Mouse (Mus musculus): Measurements from ENCODE around the gene Saa4. TPM values are rescaled to one million over a fixed set of nuclear protein-coding genes. Genes with fewer than 3 reads are reported as not detected.
"Not testable (repeated sequence)": the region's sequence is repeated elsewhere in the genome, so short reads cannot be mapped to it uniquely, and the experiment has no call there.

The Saa4 gene
- polyA plus RNA-seq, 1 experiment, result not detected

GRCm38 (mm10) chr7:46700521-46701025 is 31.8 kb downstream of the Saa4 start:
- H3K4me3 ChIP-seq (ENCODE audit: extremely low read depth, insufficient read depth, insufficient read length), result no peak overlapping the region
- H3K36me3 ChIP-seq (ENCODE audit: control insufficient read depth, insufficient read depth, low read length), result peaks cover 43% of the 10 kb centered on the region
- no peaks in the 10 kb centered on the region for H3K4me1 ChIP-seq (ENCODE audit: control insufficient read depth, insufficient read depth, insufficient read length)
- DNase-seq (ENCODE audit: low read depth in 1 of 2, low spot score in 2 of 2), result no peak
- no peak overlapping the region for H3K27ac ChIP-seq (ENCODE audit: insufficient read depth, low read length)
- 96% methylated on average over 6 of the region's 6 CpGs for WGBS
- TF ChIP-seq CTCF (IDR thresholded peaks at IDR 0.05; ENCODE audit: extremely low read depth, insufficient read depth, insufficient read length, insufficient replicate concordance) (no peak), POLR2A (IDR thresholded peaks at IDR 0.05; ENCODE audit: low read depth, low read length) (no peak)
- H3K27me3 ChIP-seq (ENCODE audit: control insufficient read depth, insufficient read depth, low read length), result no peaks in the 10 kb centered on the region

DNA sequence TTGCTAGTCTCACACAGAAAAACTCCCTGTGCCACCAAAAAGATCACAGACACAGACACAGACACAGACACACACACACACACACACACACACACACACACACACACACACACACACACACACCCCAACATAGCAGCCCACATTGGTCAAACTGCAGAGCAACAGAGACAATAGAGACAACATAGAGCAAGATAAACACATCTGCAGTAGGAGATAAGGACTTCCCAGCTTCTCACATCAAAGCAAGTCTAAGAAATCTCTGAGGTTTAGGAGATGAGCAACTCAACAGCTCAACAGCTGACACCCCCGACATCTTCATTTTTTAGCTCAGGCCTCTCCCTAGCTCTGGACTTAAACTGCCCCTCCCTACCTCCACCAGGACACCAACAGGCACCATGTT is 35.6 kb downstream of the Saa4 start:
- no peaks in the 10 kb centered on the region for H3K27me3 ChIP-seq (ENCODE audit: control insufficient read depth, insufficient read depth, low read length)
- no peak for DNase-seq (ENCODE audit: low read depth in 1 of 2, low spot score in 2 of 2)
- H3K4me3 ChIP-seq (ENCODE audit: extremely low read depth, insufficient read depth, insufficient read length), result no peak overlapping the region
- peaks cover 34% of the 10 kb centered on the region for H3K36me3 ChIP-seq (ENCODE audit: control insufficient read depth, insufficient read depth, low read length)
- TF ChIP-seq POLR2A (IDR thresholded peaks at IDR 0.05; ENCODE audit: low read depth, low read length) (no peak), CTCF (IDR thresholded peaks at IDR 0.05; ENCODE audit: extremely low read depth, insufficient read depth, insufficient read length, insufficient replicate concordance) (no peak)
- H3K27ac ChIP-seq (ENCODE audit: insufficient read depth, low read length), result no peak overlapping the region
- H3K4me1 ChIP-seq (ENCODE audit: control insufficient read depth, insufficient read depth, insufficient read length), result no peaks in the 10 kb centered on the region
- WGBS, result 64% methylated on average over 1 of the region's 1 CpGs

DNA sequence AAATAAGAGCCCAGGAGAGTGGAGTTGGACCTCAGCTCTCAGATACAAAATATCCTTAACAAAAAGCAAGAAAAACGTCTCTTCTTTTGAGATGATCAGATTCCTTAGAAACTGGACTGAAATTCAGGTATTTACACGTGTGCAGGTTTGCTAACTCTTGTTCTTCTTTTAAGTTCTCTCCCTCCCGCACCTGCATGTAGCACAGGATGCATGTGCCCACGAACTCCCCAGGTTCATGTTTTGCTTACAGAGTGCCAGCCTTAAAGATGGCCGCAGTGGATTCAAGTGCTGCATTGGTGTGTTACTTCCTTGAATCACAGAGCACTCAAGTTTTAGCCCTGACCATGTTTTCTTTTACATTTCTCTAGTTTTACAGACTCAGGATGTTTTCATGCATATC is 45.6 kb downstream of the Saa4 start:
- Histone ChIP-seq H3K4me3 (ENCODE audit: extremely low read depth, insufficient read depth, insufficient read length) (no peak overlapping the region), H3K27ac (ENCODE audit: insufficient read depth, low read length) (no peak overlapping the region), H3K36me3 (ENCODE audit: control insufficient read depth, insufficient read depth, low read length) (peaks cover 11% of the 10 kb centered on the region), H3K27me3 (ENCODE audit: control insufficient read depth, insufficient read depth, low read length) (no peaks in the 10 kb centered on the region), H3K4me1 (ENCODE audit: control insufficient read depth, insufficient read depth, insufficient read length) (peaks cover 5% of the 10 kb centered on the region; the same call in 1 of the 2 replicates)
- DNase-seq (ENCODE audit: low read depth in 1 of 2, low spot score in 2 of 2), result peak; percentile 5 to 39
- 52% methylated on average over 5 of the region's 5 CpGs for WGBS
- TF ChIP-seq POLR2A (IDR thresholded peaks at IDR 0.05; ENCODE audit: low read depth, low read length) (no peak), CTCF (IDR thresholded peaks at IDR 0.05; ENCODE audit: extremely low read depth, insufficient read depth, insufficient read length, insufficient replicate concordance) (no peak)

DNA sequence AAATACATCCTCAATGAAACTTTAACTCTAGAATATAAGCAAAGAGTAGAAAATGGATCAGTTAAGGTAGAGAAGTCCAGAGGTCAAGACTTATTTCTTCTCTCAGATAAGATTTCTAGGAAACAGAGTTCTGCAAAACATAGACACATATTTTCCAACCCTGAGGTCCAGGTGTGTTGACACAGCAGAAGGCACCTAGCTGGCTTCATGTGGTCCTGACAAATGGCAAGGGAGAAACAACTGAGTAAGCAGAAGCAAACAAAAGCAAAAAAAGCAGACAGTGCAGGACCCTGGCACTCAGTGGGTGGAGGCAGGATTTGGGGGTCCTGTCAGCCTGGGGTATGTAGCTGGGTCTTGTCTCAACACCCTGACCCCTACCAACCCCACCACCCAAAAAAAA is 51.7 kb downstream of the Saa4 start:
- no peak overlapping the region for H3K4me3 ChIP-seq (ENCODE audit: extremely low read depth, insufficient read depth, insufficient read length)
- H3K27ac ChIP-seq (ENCODE audit: insufficient read depth, low read length), result no peak overlapping the region
- no peaks in the 10 kb centered on the region; the same call in 1 of the 2 replicates for H3K4me1 ChIP-seq (ENCODE audit: control insufficient read depth, insufficient read depth, insufficient read length)
- no peak for TF ChIP-seq POLR2A (IDR thresholded peaks at IDR 0.05; ENCODE audit: low read depth, low read length)
- TF ChIP-seq CTCF (IDR thresholded peaks at IDR 0.05; ENCODE audit: extremely low read depth, insufficient read depth, insufficient read length, insufficient replicate concordance), result no peak
- no peaks in the 10 kb centered on the region for H3K36me3 ChIP-seq (ENCODE audit: control insufficient read depth, insufficient read depth, low read length)
- no peak for DNase-seq (ENCODE audit: low read depth in 1 of 2, low spot score in 2 of 2)
- no peaks in the 10 kb centered on the region for H3K27me3 ChIP-seq (ENCODE audit: control insufficient read depth, insufficient read depth, low read length)

- not testable (repeated sequence) for DNase-seq (ENCODE audit: low read depth in 1 of 2, low spot score in 2 of 2); H3K4me3 ChIP-seq (ENCODE audit: extremely low read depth, insufficient read depth, insufficient read length); H3K4me1 ChIP-seq (ENCODE audit: control insufficient read depth, insufficient read depth, insufficient read length); H3K36me3 ChIP-seq (ENCODE audit: control insufficient read depth, insufficient read depth, low read length); H3K27ac ChIP-seq (ENCODE audit: insufficient read depth, low read length); H3K27me3 ChIP-seq (ENCODE audit: control insufficient read depth, insufficient read depth, low read length)
- WGBS, result 64% methylated on average over 7 of the region's 7 CpGs
Measured at GRCm38 (mm10) chr7:46679044-46679443, 53.4 kb downstream of the Saa4 start.

- no peak for DNase-seq (ENCODE audit: low read depth in 1 of 2, low spot score in 2 of 2)
- H3K27ac ChIP-seq (ENCODE audit: insufficient read depth, low read length), result no peak overlapping the region
- TF ChIP-seq POLR2A (IDR thresholded peaks at IDR 0.05; ENCODE audit: low read depth, low read length) (no peak), CTCF (IDR thresholded peaks at IDR 0.05; ENCODE audit: extremely low read depth, insufficient read depth, insufficient read length, insufficient replicate concordance) (no peak)
- no peaks in the 10 kb centered on the region for H3K36me3 ChIP-seq (ENCODE audit: control insufficient read depth, insufficient read depth, low read length)
- H3K27me3 ChIP-seq (ENCODE audit: control insufficient read depth, insufficient read depth, low read length), result no peaks in the 10 kb centered on the region
- H3K4me1 ChIP-seq (ENCODE audit: control insufficient read depth, insufficient read depth, insufficient read length), result no peaks in the 10 kb centered on the region
- no peak overlapping the region for H3K4me3 ChIP-seq (ENCODE audit: extremely low read depth, insufficient read depth, insufficient read length)
- 41% methylated on average over 3 of the region's 3 CpGs for WGBS
Measured at GRCm38 (mm10) chr7:46678417-46678816, 54.0 kb downstream of the Saa4 start.

Other genes with a start within 250 kb of the Saa4 start
- 7.4 and 11.3 TPM in 2 replicates for gene Sergef, start 92.8 kb downstream of the Saa4 start, polyA plus RNA-seq (2012; rRNA removed)
- gene Tph1, start 60.1 kb downstream of the Saa4 start, polyA plus RNA-seq (2012; rRNA removed), result not detected in 2 replicates
- gene Saal1, start 21.9 kb downstream of the Saa4 start, polyA plus RNA-seq (2012; rRNA removed), result 5.0 and 5.8 TPM in 2 replicates
- 0.21 and 0.33 TPM in 2 replicates for gene Saa3, start 16.9 kb downstream of the Saa4 start, polyA plus RNA-seq (2012; rRNA removed)
- gene Saa1, start 10.4 kb upstream of the Saa4 start, polyA plus RNA-seq (2012; rRNA removed), result not detected in 2 replicates
- gene Saa2, start 19.2 kb upstream of the Saa4 start, polyA plus RNA-seq (2012; rRNA removed), result not detected in 2 replicates
- 16.6 and 20.3 TPM in 2 replicates for gene Hps5, start 63.5 kb upstream of the Saa4 start, polyA plus RNA-seq (2012; rRNA removed)
- 4.7 and 5.4 TPM in 2 replicates for gene Gtf2h1, start 63.5 kb upstream of the Saa4 start, polyA plus RNA-seq (2012; rRNA removed)
- gene Ldha, start 108.9 kb upstream of the Saa4 start, polyA plus RNA-seq (2012; rRNA removed), result 165 and 196 TPM in 2 replicates
- 0.09 TPM in 1 of 2 replicates, not detected in the other for gene Ldhc, start 128.6 kb upstream of the Saa4 start, polyA plus RNA-seq (2012; rRNA removed)
- gene Tsg101, start 187.4 kb upstream of the Saa4 start, polyA plus RNA-seq (2012; rRNA removed), result 33.3 and 39.3 TPM in 2 replicates
- 1.00 and 1.3 TPM in 2 replicates for gene Uevld, start 225.9 kb upstream of the Saa4 start, polyA plus RNA-seq (2012; rRNA removed)

All from spleen, adult 2 months (tissue).